Mouse (Mus musculus): ENCODE data around the gene Pnpla8. TPM values are rescaled to one million over a fixed set of nuclear protein-coding genes. Genes with fewer than 3 reads are reported as not detected.
"Not testable (repeated sequence)": the region's sequence is repeated elsewhere in the genome, so short reads cannot be mapped to it uniquely, and the experiment has no call there.

The Pnpla8 gene
- 100 to 1,000 TPM; 152 to 185 (median 171) TPM for total RNA-seq (2022)

DNA sequence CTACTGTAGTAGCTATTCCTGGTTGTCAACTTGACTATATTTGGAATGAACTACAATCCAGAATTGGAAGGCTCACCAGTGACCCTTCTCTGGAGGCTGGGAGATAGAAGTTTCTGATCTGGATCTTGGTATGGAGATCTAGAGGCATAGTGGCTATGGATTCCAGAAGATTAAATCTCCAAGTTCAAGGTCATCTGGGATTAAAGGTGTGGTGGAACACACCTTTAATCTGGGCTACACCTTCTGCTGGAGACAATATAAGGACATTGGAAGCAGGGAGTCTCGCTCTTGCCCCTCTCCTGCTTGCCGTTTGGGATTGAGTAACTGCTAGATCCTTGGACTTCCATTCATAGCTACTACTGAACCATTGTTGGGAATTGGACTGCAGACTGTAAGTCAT, at the start of gene Pnpla8:
Gene Pnpla8, plus strand, starts transcription at position 301 of the 400 bp plus-strand sequence.
- not testable (repeated sequence) for DNase-seq (ENCODE audit: low spot score in 2 of 2)

GRCm38 (mm10) chr12:44176331-44177037, 44.7 kb upstream of the Pnpla8 start:
- no peak for DNase-seq (ENCODE audit: low spot score in 2 of 2)

DNA sequence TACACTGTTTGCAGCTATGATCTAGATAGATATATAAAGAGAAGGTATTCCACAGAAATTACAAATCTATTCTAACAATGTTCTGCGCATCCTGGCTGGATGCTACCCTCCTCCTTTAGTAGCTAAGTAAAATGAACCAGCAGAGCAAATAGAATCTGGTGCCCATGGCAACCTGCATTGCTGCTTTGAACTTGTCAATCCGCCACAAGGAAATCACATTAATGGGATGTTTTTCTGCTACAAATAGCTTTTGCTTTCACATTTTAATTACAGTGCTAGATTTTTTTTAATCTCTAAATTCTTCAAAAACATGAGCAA, 44.2 kb upstream of the Pnpla8 start:
- no peak for DNase-seq (ENCODE audit: low spot score in 2 of 2)

DNA sequence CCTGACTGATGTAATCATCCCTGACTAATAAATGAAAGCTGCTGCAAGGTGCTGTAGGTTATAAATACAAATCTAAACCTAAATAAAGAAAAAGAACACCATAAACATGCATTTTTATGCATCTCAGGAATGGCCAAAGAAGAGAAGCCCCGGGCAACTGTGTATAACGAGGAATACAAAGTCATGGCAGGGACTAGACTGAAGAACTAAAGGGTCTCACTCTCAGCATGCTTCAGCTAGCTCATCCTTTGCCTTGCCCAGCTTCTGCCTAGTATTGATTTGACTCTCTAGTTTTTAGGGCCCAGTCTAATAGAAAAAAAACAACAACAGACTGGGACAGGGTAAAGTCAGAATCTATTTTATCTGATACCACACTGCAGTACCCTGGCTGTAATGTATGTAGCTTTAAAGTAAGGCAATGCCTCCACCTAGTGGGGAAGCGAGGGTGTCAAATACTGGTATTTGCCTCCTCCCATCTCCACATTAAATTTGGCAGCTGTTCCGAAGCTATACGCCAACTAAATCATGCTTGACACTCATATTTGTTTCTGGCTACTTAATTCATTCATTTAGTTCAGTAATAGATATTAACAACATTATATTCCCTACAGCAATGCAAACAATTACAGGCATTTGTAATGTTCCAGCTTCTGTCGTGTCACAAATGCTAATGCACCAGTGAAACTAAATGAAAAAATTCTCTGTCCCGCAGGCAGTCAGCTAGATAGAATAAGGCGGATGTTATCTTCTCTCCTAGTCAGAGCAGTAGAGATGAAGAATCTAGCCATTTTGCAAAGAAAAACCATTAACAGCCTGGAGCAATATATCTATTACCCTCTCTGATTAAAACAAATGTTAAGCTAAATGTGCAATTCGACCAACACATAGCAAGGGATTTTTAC, 39.8 kb upstream of the Pnpla8 start:
- no peak for DNase-seq (ENCODE audit: low spot score in 2 of 2)

DNA sequence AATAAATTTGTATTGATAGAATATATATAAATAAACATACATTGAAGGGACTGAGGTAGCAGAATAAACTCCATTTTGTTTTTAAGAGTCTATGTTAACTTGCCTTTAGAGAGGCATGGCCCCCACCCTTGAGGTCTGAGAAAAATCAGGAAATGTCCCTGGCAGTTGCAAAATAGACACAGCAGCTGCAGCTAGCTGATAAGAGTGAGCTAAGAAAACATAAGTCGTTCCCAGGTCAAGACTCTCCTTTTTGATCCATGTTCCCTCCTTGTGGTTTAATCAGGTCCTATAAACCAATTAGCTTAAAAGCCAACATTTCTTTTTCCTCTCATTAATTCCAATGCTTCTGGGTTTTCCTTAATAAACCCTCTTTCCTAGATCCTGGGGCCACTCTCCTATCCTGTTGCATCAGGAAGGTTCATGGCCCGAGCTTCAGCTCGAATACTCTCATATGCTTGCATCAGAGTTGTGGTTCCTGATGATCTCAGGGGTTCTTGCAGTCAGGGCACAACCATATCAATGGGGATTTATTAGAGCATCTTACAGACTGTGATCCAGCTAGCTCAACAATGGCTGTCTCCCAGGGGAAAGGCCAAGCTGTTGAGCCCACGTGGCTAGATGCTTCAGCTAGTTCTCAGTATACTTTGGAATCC, 23.2 kb upstream of the Pnpla8 start:
- DNase-seq (ENCODE audit: low spot score in 2 of 2): no peak

- DNase-seq (ENCODE audit: low spot score in 2 of 2): peak in 1 of 2 experiments; percentile 18
These were observed 11.9 kb upstream of the Pnpla8 start for GRCm38 (mm10) chr12:44209141-44209823.

- DNase-seq (ENCODE audit: low spot score in 2 of 2): peak; percentile 100
These were observed 11.1 kb upstream of the Pnpla8 start, which contains the start of gene Dnajb9 for GRCm38 (mm10) chr12:44209824-44210752. Dnajb9 (minus strand) TSS chr12:44210326.

DNA sequence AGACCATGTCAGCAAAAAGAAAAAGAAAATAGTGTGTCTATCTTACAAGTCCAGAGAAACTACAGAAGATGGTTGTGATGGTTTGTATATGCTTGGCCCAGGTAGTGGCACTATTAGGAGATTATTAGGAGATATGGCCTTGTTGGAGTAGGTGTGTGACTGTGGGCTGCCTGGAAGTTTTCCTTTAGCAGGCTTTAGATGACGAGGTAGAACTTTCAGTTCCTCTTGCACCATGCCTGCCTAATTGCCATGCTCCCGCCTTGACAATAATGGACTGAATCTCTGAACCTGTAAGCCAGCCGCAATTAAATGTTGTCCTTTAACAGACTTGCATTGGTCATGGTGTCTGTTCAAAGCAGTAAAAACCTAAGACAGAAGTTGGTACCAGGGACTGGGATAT, 9.6 kb upstream of the Pnpla8 start:
- DNase-seq (ENCODE audit: low spot score in 2 of 2): no peak

GRCm38 (mm10) chr12:44221651-44222356, 634 bp downstream of the Pnpla8 start:
- DNase-seq (ENCODE audit: low spot score in 2 of 2): no peak

GRCm38 (mm10) chr12:44223044-44223443, 1.9 kb downstream of the Pnpla8 start:
- DNase-seq (ENCODE audit: low spot score in 2 of 2): no peak

GRCm38 (mm10) chr12:44224650-44225049, 3.5 kb downstream of the Pnpla8 start:
- no peak for DNase-seq (ENCODE audit: low spot score in 2 of 2)

GRCm38 (mm10) chr12:44241090-44241489, 19.9 kb downstream of the Pnpla8 start:
- no peak for DNase-seq (ENCODE audit: low spot score in 2 of 2)

- no peak for DNase-seq (ENCODE audit: low spot score in 2 of 2)
These were observed 21.2 kb downstream of the Pnpla8 start for GRCm38 (mm10) chr12:44242407-44242806.

GRCm38 (mm10) chr12:44245739-44246138, 24.6 kb downstream of the Pnpla8 start:
- no peak for DNase-seq (ENCODE audit: low spot score in 2 of 2)

DNA sequence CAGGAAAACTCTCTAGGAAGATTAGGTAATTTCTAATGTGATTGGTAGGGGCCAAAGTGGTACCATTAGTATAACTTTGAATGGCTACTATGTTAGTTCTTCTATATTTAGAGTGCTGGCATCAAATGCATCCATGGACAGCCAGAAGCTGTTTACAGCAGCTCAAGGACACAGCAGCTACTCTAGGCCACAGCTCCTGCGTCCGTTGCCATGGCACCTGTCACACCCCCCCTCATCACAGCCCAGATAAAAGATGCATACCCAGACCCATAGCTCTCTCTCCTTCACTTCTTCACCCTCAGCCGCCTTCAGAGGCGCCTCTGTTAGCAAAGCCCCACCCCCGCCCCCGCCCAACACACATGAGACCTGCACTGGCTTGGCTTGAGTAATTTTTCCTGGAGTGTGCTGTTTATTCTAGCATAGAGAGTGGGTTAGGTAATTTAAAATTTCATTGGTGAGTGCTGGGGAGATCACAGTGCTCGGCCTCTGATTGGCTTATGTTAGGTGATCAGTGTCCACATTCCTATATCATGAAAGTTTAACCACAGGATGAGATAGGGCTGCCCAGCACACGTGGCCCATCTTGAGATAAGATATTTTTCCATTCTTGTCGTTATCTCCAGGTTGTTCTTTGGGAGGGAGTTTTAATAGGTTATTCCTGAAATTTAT, 27.3 kb downstream of the Pnpla8 start:
- DNase-seq (ENCODE audit: low spot score in 2 of 2): no peak

- no peak for DNase-seq (ENCODE audit: low spot score in 2 of 2)
These were observed 41.4 kb downstream of the Pnpla8 start for GRCm38 (mm10) chr12:44262612-44263011.

DNA sequence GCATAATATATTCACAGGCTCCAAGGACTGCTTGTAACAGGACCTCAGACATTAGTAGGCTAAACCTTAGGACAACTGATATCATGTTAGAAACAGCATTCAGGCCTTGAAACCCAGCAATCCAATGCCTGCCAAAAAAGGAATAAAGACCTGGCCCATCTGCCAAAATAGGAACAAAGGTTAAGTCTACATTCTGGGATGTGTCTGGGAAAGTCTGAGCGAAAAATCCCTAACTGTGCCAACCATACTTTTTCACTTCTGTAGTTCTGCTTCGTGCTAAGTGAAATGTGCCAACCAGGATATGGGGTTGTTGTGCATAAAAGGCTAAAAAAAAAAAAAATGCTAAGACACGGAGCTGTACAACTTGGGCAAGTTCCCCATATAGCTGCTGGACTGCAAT, 44.5 kb downstream of the Pnpla8 start:
- DNase-seq (ENCODE audit: low spot score in 2 of 2): no peak

GRCm38 (mm10) chr12:44267196-44267595, 46.0 kb downstream of the Pnpla8 start:
- no peak for DNase-seq (ENCODE audit: low spot score in 2 of 2)

DNA sequence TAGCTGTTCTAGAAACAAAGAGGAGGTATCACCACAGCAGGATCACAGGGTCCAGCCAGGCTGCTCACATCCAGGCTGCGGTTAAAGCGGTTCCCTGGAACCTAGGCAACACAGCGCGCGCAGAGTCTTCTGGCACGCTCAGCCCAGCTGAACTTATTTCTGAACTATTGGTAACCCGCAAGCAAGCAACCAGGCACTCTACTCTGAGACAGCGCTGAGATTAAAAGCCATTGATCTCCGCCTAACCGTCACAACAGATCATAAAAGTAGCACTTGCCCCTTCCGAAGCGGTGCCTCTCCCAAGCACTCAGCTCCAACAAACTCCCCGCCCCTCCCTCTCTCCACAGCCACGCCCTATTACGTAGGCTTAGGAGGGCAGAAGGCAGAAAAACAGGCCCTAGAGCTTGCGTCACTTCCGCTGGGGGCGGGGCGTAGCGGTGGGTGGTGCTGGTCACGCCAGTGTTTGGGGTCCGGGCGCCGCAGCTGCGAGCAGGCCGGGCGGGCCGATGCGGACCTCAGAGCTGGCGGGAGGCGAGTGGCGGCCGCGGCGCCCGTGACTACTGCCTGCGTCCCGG, 47.6 kb downstream of the Pnpla8 start:
- peak; percentile 99 to 100 for DNase-seq (ENCODE audit: low spot score in 2 of 2)

Data from gastrocnemius, adult 8-10 months (tissue).